Mouse (Mus musculus) forebrain, embryonic 12.5 days (tissue): ENCODE results near the gene H2-Eb2. TPM values are rescaled to one million over a fixed set of nuclear protein-coding genes. Genes with fewer than 3 reads are reported as not detected.

Experiments
- ATAC-seq: fragments of 200-750 bp; cut with Nextera tagmentation; 2 replicates; pipeline ENCODE4 v1.8.0; 2017; ENCODE audit warnings: moderate TSS enrichment; ENCODE audit not compliant: low FRiP score
- H3K27ac ChIP-seq: fragments of 300-500 bp; sonication (generic); 2 replicates; pipeline ENCODE4 v1.5.1; 2016; ENCODE audit warnings: mild to moderate bottlenecking
- H3K27me3 ChIP-seq: fragments of 300-500 bp; sonication (generic); 2 replicates; pipeline ENCODE4 v1.6.1; 2016; ENCODE audit warnings: mild to moderate bottlenecking
- H3K36me3 ChIP-seq: fragments of 300-500 bp; sonication (generic); replicated peaks from 2 replicates; pipeline ENCODE4 v1.6.1; 2016; ENCODE audit warnings: mild to moderate bottlenecking
- H3K4me1 ChIP-seq: fragments of 300-500 bp; sonication (generic); 2 replicates; pipeline ENCODE4 v1.6.1; 2016
- H3K4me2 ChIP-seq: fragments of 300-500 bp; sonication (generic); 2 replicates; pipeline ENCODE4 v1.6.1; 2016; ENCODE audit warnings: mild to moderate bottlenecking, moderate library complexity
- H3K4me3 ChIP-seq: fragments of 300-500 bp; sonication (generic); replicated peaks from 2 replicates; pipeline ENCODE4 v1.5.1; 2016; ENCODE audit warnings: mild to moderate bottlenecking
- H3K9ac ChIP-seq: fragments of 300-500 bp; sonication (generic); 2 replicates; pipeline ENCODE4 v1.6.1; 2016; ENCODE audit warnings: mild to moderate bottlenecking
- H3K9me3 ChIP-seq: fragments of 300-500 bp; sonication (generic); 2 replicates; pipeline ENCODE4 v1.6.1; 2016
- WGBS: fragments of 180-500 bp; shearing (Covaris S2); methylation state at CpG from one replicate; pipeline ENCODE4 v1.1.7; 2016; 5-methylcytosine and 5-hydroxymethylcytosine counted together
- polyA plus RNA-seq: library from polyadenylated mRNA; unstranded; fragments of >200 nt; fragmentation: Nextera tagmentation; extraction: Ambion mirVana; gene quantifications from 2 replicates; pipeline ENCODE4 v1.2.1, GENCODE M21; 2016

H2-Eb2 gene
- polyA plus RNA-seq, 1 experiment from 2014 or later = not detected

DNA sequence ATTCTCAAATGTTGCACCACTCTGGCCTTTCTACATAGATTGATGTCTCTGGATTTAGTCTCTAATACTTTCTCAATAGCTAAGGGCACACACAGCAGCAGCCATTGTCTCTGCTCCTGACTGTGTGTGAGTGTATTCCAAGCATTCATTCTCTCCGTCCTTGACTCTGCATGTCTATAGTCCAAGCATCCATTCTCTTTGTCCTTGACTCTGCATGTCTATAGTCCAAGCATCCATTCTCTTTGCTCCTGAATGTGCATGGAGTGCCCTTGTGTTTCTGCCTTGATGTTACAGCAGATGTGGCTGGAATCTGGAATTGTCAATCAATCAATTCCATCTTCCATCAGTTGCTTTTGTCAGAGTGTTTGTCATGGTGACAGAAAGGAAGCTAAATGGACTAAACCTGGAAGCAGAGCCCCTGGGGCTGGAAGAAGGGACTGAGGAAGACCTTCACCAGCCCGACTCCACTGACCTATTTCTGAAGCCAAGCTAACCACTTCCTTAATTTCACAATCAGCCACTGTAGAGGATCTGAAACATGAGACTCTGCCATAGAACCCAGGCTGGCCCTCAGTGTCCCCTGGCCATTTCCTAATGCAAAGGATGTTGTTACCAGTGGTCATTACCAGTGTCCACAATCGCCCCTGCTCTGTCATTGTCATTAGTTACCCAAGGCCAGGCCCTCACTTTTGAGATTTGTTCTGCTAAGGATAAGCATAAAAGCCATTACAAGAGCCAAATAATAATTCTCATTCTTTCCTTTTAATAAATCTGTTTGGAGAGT, 15.3 kb downstream of the H2-Eb2 start:
- no peak overlapping the region for H3K9ac ChIP-seq
- H3K36me3 ChIP-seq = no peaks in the 10 kb centered on the region
- peaks cover 10% of the 10 kb centered on the region for H3K27me3 ChIP-seq
- no peak overlapping the region for H3K27ac ChIP-seq
- ATAC-seq = no peak
- no peaks in the 10 kb centered on the region for H3K4me1 ChIP-seq
- no peaks in the 10 kb centered on the region for H3K9me3 ChIP-seq
- H3K4me3 ChIP-seq = no peak overlapping the region
- 49% methylated on average over 3 of the region's 3 CpGs for WGBS
- H3K4me2 ChIP-seq = no peak overlapping the region

DNA sequence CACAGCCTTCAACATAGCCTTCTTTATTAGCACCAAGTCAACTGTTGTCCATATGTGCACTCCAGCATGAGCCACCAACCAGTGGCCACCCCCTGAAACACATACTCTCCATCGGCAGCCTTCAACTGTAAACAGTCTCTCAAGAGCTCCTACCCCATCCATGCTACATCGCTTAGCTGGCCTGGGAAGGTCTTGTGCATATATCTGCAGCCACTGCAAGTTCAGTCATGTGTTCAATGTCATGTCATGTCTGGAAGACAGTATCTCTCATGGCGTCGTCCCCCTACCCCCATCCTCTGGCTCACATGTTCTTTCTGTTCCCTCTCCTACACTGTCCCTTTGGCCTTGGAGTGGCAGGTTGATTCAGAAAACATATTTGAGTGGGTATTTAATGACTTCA, 19.4 kb downstream of the H2-Eb2 start:
- Histone ChIP-seq H3K4me1 (no peaks in the 10 kb centered on the region), H3K4me3 (no peak overlapping the region), H3K27me3 (peaks cover 10% of the 10 kb centered on the region), H3K27ac (no peak overlapping the region), H3K36me3 (no peaks in the 10 kb centered on the region), H3K9me3 (no peaks in the 10 kb centered on the region), H3K9ac (no peak overlapping the region), H3K4me2 (no peak overlapping the region)
- no peak for ATAC-seq
- WGBS = 88% methylated on average over 4 of the region's 4 CpGs

DNA sequence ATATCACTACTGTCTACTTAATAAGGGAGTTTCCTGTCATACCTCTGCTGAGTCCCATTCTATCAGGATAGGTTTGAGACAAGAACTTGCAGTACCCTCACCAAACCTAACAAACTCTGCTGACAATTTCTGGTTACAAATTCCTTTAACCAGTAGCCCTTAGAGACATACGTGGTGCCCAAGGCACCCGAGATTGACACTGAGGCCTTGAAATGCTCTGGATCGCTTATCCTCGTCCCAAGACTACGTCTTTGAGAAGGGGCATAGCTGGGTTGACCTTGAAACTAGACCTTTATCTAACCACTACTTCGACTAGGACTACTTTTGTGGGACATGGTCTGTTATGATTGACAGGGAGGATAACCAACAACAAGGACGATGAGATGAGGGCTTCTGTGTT, 20.0 kb downstream of the H2-Eb2 start:
- no peak overlapping the region for H3K9ac ChIP-seq
- WGBS = 84% methylated on average over 7 of the region's 7 CpGs
- ATAC-seq = no peak

DNA sequence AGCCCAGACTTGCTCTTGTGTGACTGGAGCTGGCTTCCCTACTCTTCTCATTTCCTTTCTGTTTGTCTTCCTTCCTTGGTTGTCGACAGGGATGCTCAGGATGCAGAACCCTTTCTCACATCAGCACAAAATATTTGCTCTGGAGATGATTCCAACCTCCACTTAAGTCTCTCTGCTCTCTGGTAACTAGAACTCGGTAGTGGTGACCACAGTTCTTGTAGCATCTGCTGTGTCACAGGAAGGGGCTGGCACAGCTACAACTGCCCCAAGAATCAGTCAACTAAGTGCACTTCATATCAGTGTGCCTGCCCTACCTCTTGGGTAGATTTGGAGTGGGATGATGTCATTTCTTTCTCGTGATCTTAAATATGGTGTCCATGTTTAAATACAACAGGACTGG, 20.6 kb downstream of the H2-Eb2 start:
- Histone ChIP-seq H3K4me3 (no peak overlapping the region), H3K9me3 (no peaks in the 10 kb centered on the region), H3K4me2 (no peak overlapping the region), H3K9ac (no peak overlapping the region), H3K27me3 (peaks cover 10% of the 10 kb centered on the region), H3K36me3 (no peaks in the 10 kb centered on the region), H3K4me1 (no peaks in the 10 kb centered on the region), H3K27ac (no peak overlapping the region)
- ATAC-seq = no peak
- 78% methylated on average over 3 of the region's 3 CpGs for WGBS

More for the DNA sequence above, 20.0 kb downstream of the H2-Eb2 start:
- peaks cover 10% of the 10 kb centered on the region for H3K27me3 ChIP-seq
- H3K4me2 ChIP-seq = no peak overlapping the region
- H3K9me3 ChIP-seq = no peaks in the 10 kb centered on the region
- H3K4me1 ChIP-seq = no peaks in the 10 kb centered on the region
- no peak overlapping the region for H3K27ac ChIP-seq
- H3K36me3 ChIP-seq = no peaks in the 10 kb centered on the region
- no peak overlapping the region for H3K4me3 ChIP-seq

DNA sequence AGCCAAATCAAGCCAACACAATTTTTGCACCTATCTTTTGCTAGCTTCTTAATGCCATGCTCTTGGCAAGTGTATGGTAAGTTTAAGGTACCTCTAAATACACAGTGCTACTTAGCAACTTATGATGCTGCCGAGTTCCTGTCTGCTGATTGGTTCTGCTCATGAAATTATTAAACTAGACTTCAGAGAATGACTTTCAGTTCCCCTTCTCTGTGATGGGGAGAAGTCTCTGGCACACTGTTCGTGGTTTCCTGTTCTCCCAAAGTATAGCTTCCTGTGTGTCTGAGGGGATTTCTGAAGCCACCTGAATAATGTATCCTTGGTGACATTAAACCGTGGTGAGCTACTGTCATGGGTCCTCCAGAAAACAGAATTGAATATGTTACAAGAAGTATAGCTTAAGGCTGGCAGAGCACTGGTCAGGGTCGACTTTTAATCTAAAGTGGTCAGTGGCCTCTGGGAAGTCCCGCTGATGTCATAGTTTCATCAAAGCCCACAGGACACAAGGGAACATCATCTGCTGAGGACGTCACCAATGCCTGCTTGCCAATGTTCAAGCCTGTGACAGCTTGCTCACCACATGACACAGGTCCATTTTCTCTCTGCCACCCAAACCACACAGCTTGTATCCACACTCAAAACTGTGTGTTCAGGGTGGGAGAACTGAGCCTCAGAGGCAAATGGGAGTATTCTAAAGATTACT, 22.3 kb downstream of the H2-Eb2 start:
- 77% methylated on average over 6 of the region's 6 CpGs for WGBS
- no peak overlapping the region for H3K4me2 ChIP-seq
- no peaks in the 10 kb centered on the region for H3K9me3 ChIP-seq
- H3K27ac ChIP-seq = no peak overlapping the region
- no peaks in the 10 kb centered on the region for H3K4me1 ChIP-seq
- H3K9ac ChIP-seq = no peak overlapping the region
- H3K4me3 ChIP-seq = no peak overlapping the region
- no peak for ATAC-seq
- no peaks in the 10 kb centered on the region for H3K36me3 ChIP-seq
- peaks cover 10% of the 10 kb centered on the region for H3K27me3 ChIP-seq

- ATAC-seq = no peak
- no peak overlapping the region for H3K9ac ChIP-seq
- no peak overlapping the region for H3K27ac ChIP-seq
- H3K4me1 ChIP-seq = no peaks in the 10 kb centered on the region
- no peaks in the 10 kb centered on the region for H3K36me3 ChIP-seq
- no peaks in the 10 kb centered on the region for H3K9me3 ChIP-seq
- H3K27me3 ChIP-seq = peaks cover 9% of the 10 kb centered on the region
- 7% methylated on average over 4 of the region's 4 CpGs for WGBS
- H3K4me3 ChIP-seq = no peak overlapping the region
- no peak overlapping the region for H3K4me2 ChIP-seq
These were observed 24.0 kb downstream of the H2-Eb2 start for GRCm38 (mm10) chr17:34349429-34349828.

GRCm38 (mm10) chr17:34354539-34354938, 29.1 kb downstream of the H2-Eb2 start, which contains the start of gene Btnl2:
Gene Btnl2, plus strand, starts transcription at chr17:34354822.
- Histone ChIP-seq H3K9ac (no peak within 1 kb of the TSS), H3K27me3 (no peaks in the 10 kb centered on the region), H3K27ac (no peak within 1 kb of the TSS), H3K36me3 (no peaks in the 10 kb centered on the region), H3K4me3 (no peak within 1 kb of the TSS), H3K4me1 (no peaks in the 10 kb centered on the region), H3K9me3 (no peaks in the 10 kb centered on the region), H3K4me2 (no peak within 1 kb of the TSS)
- 86% methylated on average over 5 of the region's 5 CpGs for WGBS
- no peak for ATAC-seq

DNA sequence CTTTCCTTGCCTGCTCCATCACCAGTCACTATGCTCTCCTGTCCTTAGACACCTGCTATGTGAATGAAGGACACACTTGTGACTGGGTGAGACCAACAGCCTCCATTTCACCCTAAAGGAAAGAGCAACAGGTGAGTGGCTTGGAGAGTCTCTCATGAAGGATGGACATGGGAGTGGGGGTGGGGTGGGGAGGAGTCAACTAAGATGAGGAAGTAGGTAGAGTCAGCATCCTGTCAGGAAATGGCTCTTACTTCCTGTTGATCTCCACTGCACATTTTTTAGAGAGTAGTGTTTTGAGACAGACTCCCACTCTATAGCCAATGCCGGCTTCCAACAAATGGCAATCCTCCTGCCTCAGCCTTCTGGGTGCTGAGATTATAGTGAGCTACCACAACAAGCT, 29.5 kb downstream of the H2-Eb2 start:
- no peak overlapping the region for H3K4me2 ChIP-seq

GRCm38 (mm10) chr17:34362954-34363546, 37.6 kb downstream of the H2-Eb2 start:
- Histone ChIP-seq H3K4me1 (no peaks in the 10 kb centered on the region), H3K27ac (no peak overlapping the region), H3K27me3 (no peaks in the 10 kb centered on the region), H3K9me3 (no peaks in the 10 kb centered on the region), H3K4me2 (no peak overlapping the region), H3K36me3 (no peaks in the 10 kb centered on the region), H3K9ac (no peak overlapping the region), H3K4me3 (no peak overlapping the region)
- WGBS = 87% methylated on average over 15 of the region's 15 CpGs
- no peak for ATAC-seq

More for the DNA sequence above, 29.5 kb downstream of the H2-Eb2 start:
- no peaks in the 10 kb centered on the region for H3K4me1 ChIP-seq
- no peaks in the 10 kb centered on the region for H3K36me3 ChIP-seq
- WGBS = 100% methylated on average over 1 of the region's 1 CpGs
- H3K27ac ChIP-seq = no peak overlapping the region
- no peaks in the 10 kb centered on the region for H3K27me3 ChIP-seq
- no peak overlapping the region for H3K4me3 ChIP-seq
- no peak overlapping the region for H3K9ac ChIP-seq
- ATAC-seq = no peak
- no peaks in the 10 kb centered on the region for H3K9me3 ChIP-seq

GRCm38 (mm10) chr17:34363676-34364310, 38.3 kb downstream of the H2-Eb2 start:
- ATAC-seq = no peak
- no peaks in the 10 kb centered on the region for H3K27me3 ChIP-seq
- no peak overlapping the region for H3K27ac ChIP-seq
- H3K36me3 ChIP-seq = no peaks in the 10 kb centered on the region
- H3K4me3 ChIP-seq = no peak overlapping the region
- no peak overlapping the region for H3K9ac ChIP-seq
- no peak overlapping the region for H3K4me2 ChIP-seq
- H3K4me1 ChIP-seq = no peaks in the 10 kb centered on the region
- H3K9me3 ChIP-seq = no peaks in the 10 kb centered on the region
- WGBS = 87% methylated on average over 3 of the region's 3 CpGs

DNA sequence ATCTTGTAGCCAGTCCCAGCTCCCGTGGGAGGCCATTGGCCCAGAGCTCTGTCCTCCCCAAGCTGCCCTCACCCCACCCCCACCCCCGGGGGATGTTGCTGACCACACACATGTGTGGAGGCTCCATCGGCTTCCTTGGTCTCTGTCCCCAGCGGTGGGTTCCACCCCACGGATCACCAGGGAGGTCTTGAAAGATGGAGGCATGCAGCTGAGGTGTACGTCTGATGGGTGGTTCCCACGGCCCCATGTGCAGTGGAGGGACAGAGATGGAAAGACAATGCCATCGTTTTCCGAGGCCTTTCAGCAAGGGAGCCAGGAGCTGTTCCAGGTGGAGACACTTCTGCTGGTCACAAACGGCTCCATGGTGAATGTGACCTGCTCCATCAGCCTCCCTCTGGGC, 39.6 kb downstream of the H2-Eb2 start:
- H3K27ac ChIP-seq = no peak overlapping the region
- ATAC-seq = no peak
- WGBS = 80% methylated on average over 10 of the region's 10 CpGs

DNA sequence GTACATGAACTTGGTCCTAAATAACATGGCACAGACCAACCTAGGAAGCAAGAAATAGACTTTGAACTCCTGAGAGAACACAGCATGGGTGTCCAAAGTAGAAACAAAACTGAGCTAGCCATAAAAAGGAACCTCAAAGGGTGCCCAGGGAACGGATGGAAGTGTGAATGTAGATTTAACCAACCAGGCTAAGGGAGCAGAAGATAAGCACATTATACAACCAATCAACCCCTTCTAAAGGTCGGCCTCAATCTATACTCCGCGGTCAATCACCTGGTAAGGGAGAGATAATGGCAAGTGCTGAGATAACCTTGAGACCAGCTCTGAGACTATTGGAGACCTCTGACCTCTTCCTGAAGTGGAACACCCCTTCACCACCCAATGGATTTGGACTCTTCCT, 45.1 kb downstream of the H2-Eb2 start:
- Histone ChIP-seq H3K27ac (no peak overlapping the region), H3K36me3 (no peaks in the 10 kb centered on the region), H3K27me3 (no peaks in the 10 kb centered on the region), H3K9ac (no peak overlapping the region), H3K4me3 (no peak overlapping the region), H3K4me1 (no peaks in the 10 kb centered on the region), H3K4me2 (no peak overlapping the region), H3K9me3 (no peaks in the 10 kb centered on the region)
- WGBS = 87% methylated on average over 4 of the region's 4 CpGs
- ATAC-seq = no peak

More for the DNA sequence above, 39.6 kb downstream of the H2-Eb2 start:
- no peaks in the 10 kb centered on the region for H3K9me3 ChIP-seq
- no peak overlapping the region for H3K4me2 ChIP-seq
- no peak overlapping the region for H3K4me3 ChIP-seq
- H3K36me3 ChIP-seq = no peaks in the 10 kb centered on the region
- H3K27me3 ChIP-seq = no peaks in the 10 kb centered on the region
- no peaks in the 10 kb centered on the region for H3K4me1 ChIP-seq
- H3K9ac ChIP-seq = no peak overlapping the region
